Comparison of ENCODE assay signal across 17 mouse cellular contexts in genomic region chr5:72911284-72911683, GRCm38 (mm10).
"Had no signal": no experiment of that assay in that cellular context is flagged by ENCODE, and none has a peak within 500 bp of the region (broad histone marks: within the 10 kb centered on the region; RNA-seq: fewer than 3 reads in every experiment).

No protein-coding gene starts in this region.

- H3K27me3 ChIP-seq: midbrain, embryonic 12.5 days; neural tube, embryonic 13.5 days; neural tube, embryonic 15.5 days; stomach, embryonic 15.5 days had no signal

- H3K4me3 ChIP-seq: midbrain, embryonic 10.5 days; midbrain, embryonic 12.5 days; myocyte; neural tube, embryonic 13.5 days; neural tube, embryonic 15.5 days; stomach, embryonic 15.5 days had no signal

- H3K27ac ChIP-seq: liver, embryonic 14.5 days; midbrain, embryonic 10.5 days; midbrain, embryonic 12.5 days; neural tube, embryonic 13.5 days; neural tube, embryonic 15.5 days; stomach, embryonic 15.5 days had no signal

- ATAC-seq: midbrain, embryonic 16.5 days had no signal

- DNase-seq: lung, adult 18-20 months; lung, embryonic 14.5 days; lung, postnatal 10 days; lung, postnatal 4 days; midbrain, embryonic 14.5 days; right cerebral cortex, postnatal 14 days; thymus, adult 2 months; thymus, postnatal 25 days; thymus, postnatal 4 days had no signal

- H3K4me2 ChIP-seq: lung, embryonic 14.5 days; midbrain, embryonic 12.5 days; neural tube, embryonic 13.5 days; neural tube, embryonic 15.5 days; stomach, embryonic 15.5 days had no signal

- H3K9ac ChIP-seq: liver, embryonic 14.5 days; lung, embryonic 14.5 days; midbrain, embryonic 12.5 days; neural tube, embryonic 13.5 days; neural tube, embryonic 15.5 days; stomach, embryonic 15.5 days had no signal

- H3K9me3 ChIP-seq: midbrain, embryonic 10.5 days; midbrain, embryonic 12.5 days; neural tube, embryonic 13.5 days; neural tube, embryonic 15.5 days; stomach, embryonic 15.5 days had no signal

- H3K36me3 ChIP-seq: midbrain, embryonic 10.5 days; midbrain, embryonic 12.5 days; neural tube, embryonic 13.5 days; neural tube, embryonic 15.5 days; stomach, embryonic 15.5 days had no signal
